Mouse (Mus musculus) limb, embryonic 13.5 days (tissue): ENCODE measurements at regions not wholly inside any gene's neighbourhood (a gene's known extent, or its start where the extent isn't known, plus 50 kb on each side); places are given as distances from the start of the nearest gene placed in this dataset.

Source experiments
- ATAC-seq: fragments of 200-750 bp; cut with Nextera tagmentation; 2 replicates; pipeline ENCODE4 v1.8.0; 2017; ENCODE audit warnings: low read depth, moderate number of reproducible peaks, moderate TSS enrichment; ENCODE audit not compliant: low FRiP score
- H3K27ac ChIP-seq: fragments of 300-500 bp; sonication (generic); 2 replicates; pipeline ENCODE4 v1.5.1; 2015; ENCODE audit warnings: inconsistent platforms, mild to moderate bottlenecking, moderate library complexity
- H3K27me3 ChIP-seq: fragments of 300-500 bp; sonication (generic); 2 replicates; pipeline ENCODE4 v1.6.1; 2015; ENCODE audit warnings: mild to moderate bottlenecking, inconsistent platforms
- H3K36me3 ChIP-seq: fragments of 300-500 bp; sonication (generic); 2 replicates; pipeline ENCODE4 v1.6.1; 2015; ENCODE audit warnings: inconsistent platforms, mild to moderate bottlenecking, moderate library complexity
- H3K4me1 ChIP-seq: fragments of 300-500 bp; sonication (generic); 2 replicates; pipeline ENCODE4 v1.6.1; 2015; ENCODE audit warnings: inconsistent platforms
- H3K4me2 ChIP-seq: fragments of 300-500 bp; sonication (generic); replicated peaks from 2 replicates; pipeline ENCODE4 v1.6.1; 2015; ENCODE audit warnings: inconsistent platforms, mild to moderate bottlenecking, moderate library complexity
- H3K4me3 ChIP-seq: fragments of 300-500 bp; sonication (generic); 2 replicates; pipeline ENCODE4 v1.5.1; 2015; ENCODE audit warnings: moderate library complexity, mild to moderate bottlenecking, inconsistent platforms
- H3K9ac ChIP-seq: fragments of 300-500 bp; sonication (generic); 2 replicates; pipeline ENCODE4 v1.6.1; 2015; ENCODE audit warnings: mild to moderate bottlenecking, inconsistent platforms
- H3K9me3 ChIP-seq: fragments of 300-500 bp; sonication (generic); 2 replicates; pipeline ENCODE4 v1.6.1; 2016; ENCODE audit warnings: inconsistent platforms
- WGBS: fragments of 180-500 bp; shearing (Covaris S2); methylation state at CpG from one replicate; pipeline ENCODE4 v1.1.7; 2015; 5-methylcytosine and 5-hydroxymethylcytosine counted together

DNA sequence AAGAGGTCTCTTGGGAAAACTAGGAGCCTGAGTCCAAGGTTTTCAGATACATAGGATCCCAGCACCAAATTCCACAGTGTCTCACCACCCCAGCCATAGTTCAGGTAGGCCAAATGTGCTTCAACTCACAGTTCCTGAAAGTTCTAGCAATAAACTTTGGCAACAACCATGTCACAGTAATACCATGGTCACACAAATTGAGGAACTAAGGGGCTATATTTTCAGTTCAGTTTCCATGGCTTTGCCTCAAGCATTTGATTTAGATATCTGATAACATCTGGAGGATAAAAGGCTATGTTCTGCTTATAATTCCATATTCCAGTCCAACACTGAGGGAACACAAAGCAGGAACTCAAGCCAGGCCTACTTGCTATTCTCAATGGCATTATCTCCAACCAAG lies 256.2 kb upstream of the Erbb4 start:
- Histone ChIP-seq H3K4me2 (no peak overlapping the region), H3K9me3 (peaks cover 6% of the 10 kb centered on the region; the same call in 1 of the 2 replicates), H3K27me3 (no peaks in the 10 kb centered on the region), H3K4me1 (no peaks in the 10 kb centered on the region), H3K36me3 (no peaks in the 10 kb centered on the region), H3K4me3 (no peak overlapping the region), H3K9ac (no peak overlapping the region), H3K27ac (no peak overlapping the region)
- no peak for ATAC-seq

GRCm38 (mm10) chr1:69357548-69357947 lies 249.7 kb upstream of the Erbb4 start:
- H3K4me2 ChIP-seq = no peak overlapping the region
- H3K9me3 ChIP-seq = no peaks in the 10 kb centered on the region
- WGBS = 72% methylated on average over 7 of the region's 7 CpGs
- no peak overlapping the region for H3K27ac ChIP-seq
- no peak overlapping the region for H3K4me3 ChIP-seq
- H3K36me3 ChIP-seq = no peaks in the 10 kb centered on the region
- no peaks in the 10 kb centered on the region for H3K27me3 ChIP-seq
- no peak overlapping the region for H3K9ac ChIP-seq
- ATAC-seq = no peak
- H3K4me1 ChIP-seq = no peaks in the 10 kb centered on the region

GRCm38 (mm10) chr1:69350417-69350816 lies 242.6 kb upstream of the Erbb4 start:
- Histone ChIP-seq H3K27me3 (no peaks in the 10 kb centered on the region), H3K4me3 (no peak overlapping the region), H3K9me3 (no peaks in the 10 kb centered on the region), H3K27ac (no peak overlapping the region), H3K4me1 (no peaks in the 10 kb centered on the region), H3K36me3 (no peaks in the 10 kb centered on the region), H3K9ac (no peak overlapping the region), H3K4me2 (no peak overlapping the region)
- ATAC-seq = no peak
- 93% methylated on average over 2 of the region's 2 CpGs for WGBS

DNA sequence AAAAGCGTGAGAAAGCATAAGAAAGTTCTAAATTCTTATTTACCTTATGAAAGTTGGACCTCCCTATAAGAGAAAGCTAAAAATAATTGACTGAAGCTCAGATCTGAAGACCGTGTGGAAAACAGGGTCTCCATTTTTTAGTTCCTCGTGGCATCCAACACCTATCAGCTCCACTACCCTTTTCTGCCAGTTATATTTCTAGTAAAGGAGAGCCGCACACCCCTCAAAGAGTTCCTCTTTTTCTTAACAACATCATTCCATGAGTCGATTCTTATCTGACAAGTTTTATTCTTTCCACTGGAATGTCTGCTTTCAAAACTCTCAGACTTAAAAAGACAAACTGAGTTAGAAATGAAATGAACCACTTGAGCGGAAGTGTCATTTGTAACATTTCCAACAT lies 242.0 kb upstream of the Erbb4 start:
- no peak for ATAC-seq
- Histone ChIP-seq H3K27ac (no peak overlapping the region), H3K4me2 (no peak overlapping the region), H3K36me3 (no peaks in the 10 kb centered on the region), H3K4me3 (no peak overlapping the region), H3K9me3 (no peaks in the 10 kb centered on the region), H3K4me1 (no peaks in the 10 kb centered on the region), H3K9ac (no peak overlapping the region), H3K27me3 (no peaks in the 10 kb centered on the region)
- 93% methylated on average over 6 of the region's 6 CpGs for WGBS

DNA sequence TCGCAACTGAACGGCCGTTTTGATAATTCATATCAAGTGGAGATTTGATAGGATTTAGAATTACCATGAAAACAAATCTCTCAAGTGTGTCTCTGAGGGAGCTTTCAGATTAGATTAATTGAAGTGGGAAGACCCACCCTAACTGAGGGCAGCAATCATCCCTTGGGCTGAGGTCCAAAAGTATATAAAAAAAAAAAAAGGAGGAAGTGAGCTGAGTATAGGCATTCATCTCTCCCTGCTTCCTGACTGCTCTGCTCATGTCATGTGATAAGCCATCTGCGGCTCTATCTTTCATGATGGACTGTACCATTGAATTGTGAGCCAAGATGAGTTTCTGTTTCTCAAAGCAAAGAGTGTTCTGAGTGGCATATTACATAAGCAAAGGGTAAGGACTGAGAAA lies 234.2 kb upstream of the Erbb4 start:
- no peak for ATAC-seq
- Histone ChIP-seq H3K27me3 (no peaks in the 10 kb centered on the region), H3K9me3 (no peaks in the 10 kb centered on the region), H3K27ac (no peak overlapping the region), H3K4me3 (no peak overlapping the region), H3K4me2 (no peak overlapping the region), H3K4me1 (no peaks in the 10 kb centered on the region), H3K36me3 (no peaks in the 10 kb centered on the region), H3K9ac (no peak overlapping the region)
- WGBS = 91% methylated on average over 4 of the region's 4 CpGs

GRCm38 (mm10) chr1:69340481-69340880 lies 232.6 kb upstream of the Erbb4 start:
- Histone ChIP-seq H3K4me3 (no peak overlapping the region), H3K4me1 (no peaks in the 10 kb centered on the region), H3K36me3 (no peaks in the 10 kb centered on the region), H3K9ac (no peak overlapping the region), H3K9me3 (no peaks in the 10 kb centered on the region), H3K4me2 (no peak overlapping the region), H3K27ac (no peak overlapping the region), H3K27me3 (no peaks in the 10 kb centered on the region)
- no peak for ATAC-seq
- 89% methylated on average over 4 of the region's 4 CpGs for WGBS

DNA sequence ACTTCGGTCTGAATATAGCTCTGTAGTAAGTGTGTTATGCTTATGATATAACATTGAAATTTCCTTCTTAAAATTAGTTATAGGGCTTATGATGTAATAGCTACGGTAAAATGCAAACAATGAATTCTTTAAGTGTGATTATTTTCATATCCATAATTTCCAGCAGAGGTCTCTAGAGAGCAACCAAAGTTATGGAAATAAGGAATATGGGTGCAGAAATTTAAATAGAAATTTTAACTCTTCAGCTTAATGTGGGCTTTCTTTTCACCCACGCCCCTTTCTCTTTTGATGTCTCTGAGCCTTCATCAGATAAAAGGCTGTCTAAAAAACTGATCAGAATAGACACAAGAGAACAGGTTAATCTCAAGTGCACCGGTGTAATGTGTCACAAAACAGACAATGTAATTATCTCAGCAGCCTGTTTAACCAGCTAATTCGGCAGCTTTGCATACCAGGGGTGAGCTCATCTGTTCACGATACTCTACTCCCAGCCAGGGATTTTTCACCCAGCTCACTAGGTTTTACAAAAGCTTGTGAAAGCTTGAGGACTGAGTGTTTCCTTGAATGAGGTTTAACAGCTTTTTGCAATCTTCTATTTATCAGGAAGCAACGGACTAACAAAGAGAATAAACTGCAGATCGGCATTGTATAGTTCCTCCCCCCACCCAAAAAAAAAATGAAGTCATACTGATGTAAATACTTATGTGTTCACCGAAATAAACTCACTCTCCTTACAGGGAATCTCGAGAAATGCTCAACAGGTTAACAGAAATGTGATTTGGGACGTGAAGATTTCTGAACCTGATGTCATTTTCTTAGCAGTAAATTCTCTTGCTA lies 223.8 kb upstream of the Erbb4 start:
- H3K9ac ChIP-seq = no peak overlapping the region
- no peak overlapping the region for H3K4me2 ChIP-seq
- H3K27ac ChIP-seq = no peak overlapping the region
- ATAC-seq = no peak
- H3K4me3 ChIP-seq = no peak overlapping the region
- H3K4me1 ChIP-seq = peaks cover 5% of the 10 kb centered on the region; the same call in 1 of the 2 replicates
- H3K36me3 ChIP-seq = no peaks in the 10 kb centered on the region
- H3K27me3 ChIP-seq = no peaks in the 10 kb centered on the region
- H3K9me3 ChIP-seq = no peaks in the 10 kb centered on the region
- 56% methylated on average over 11 of the region's 11 CpGs for WGBS

- Histone ChIP-seq H3K36me3 (no peaks in the 10 kb centered on the region), H3K27ac (no peak overlapping the region), H3K9me3 (no peaks in the 10 kb centered on the region), H3K9ac (no peak overlapping the region), H3K4me1 (peaks cover 5% of the 10 kb centered on the region; the same call in 1 of the 2 replicates), H3K4me2 (no peak overlapping the region), H3K27me3 (no peaks in the 10 kb centered on the region), H3K4me3 (no peak overlapping the region)
- 72% methylated on average over 3 of the region's 3 CpGs for WGBS
- no peak for ATAC-seq
Measured at GRCm38 (mm10) chr1:69329399-69329798, 221.5 kb upstream of the Erbb4 start.

- 82% methylated on average over 8 of the region's 8 CpGs for WGBS
- no peaks in the 10 kb centered on the region for H3K9me3 ChIP-seq
- H3K36me3 ChIP-seq = no peaks in the 10 kb centered on the region
- no peak overlapping the region for H3K4me2 ChIP-seq
- H3K27ac ChIP-seq = no peak overlapping the region
- H3K27me3 ChIP-seq = no peaks in the 10 kb centered on the region
- H3K4me3 ChIP-seq = no peak overlapping the region
- ATAC-seq = no peak
- H3K9ac ChIP-seq = no peak overlapping the region
- no peaks in the 10 kb centered on the region for H3K4me1 ChIP-seq
Measured at GRCm38 (mm10) chr1:69326711-69327110, 218.9 kb upstream of the Erbb4 start.

- no peaks in the 10 kb centered on the region for H3K27me3 ChIP-seq
- no peak overlapping the region for H3K4me2 ChIP-seq
- H3K27ac ChIP-seq = no peak overlapping the region
- 24% methylated on average over 3 of the region's 3 CpGs for WGBS
- peak; percentile 66; the same call in 1 of the 2 replicates for ATAC-seq
- H3K36me3 ChIP-seq = no peaks in the 10 kb centered on the region
- H3K9me3 ChIP-seq = no peaks in the 10 kb centered on the region
- no peak overlapping the region for H3K4me3 ChIP-seq
- no peaks in the 10 kb centered on the region; the same call in 1 of the 2 replicates for H3K4me1 ChIP-seq
- no peak overlapping the region for H3K9ac ChIP-seq
Measured at GRCm38 (mm10) chr1:69319526-69319925, 211.7 kb upstream of the Erbb4 start.

- H3K4me3 ChIP-seq = no peak overlapping the region
- 76% methylated on average over 3 of the region's 3 CpGs for WGBS
- H3K27me3 ChIP-seq = no peaks in the 10 kb centered on the region
- H3K4me2 ChIP-seq = no peak overlapping the region
- no peak overlapping the region for H3K27ac ChIP-seq
- H3K9me3 ChIP-seq = no peaks in the 10 kb centered on the region
- ATAC-seq = no peak
- H3K4me1 ChIP-seq = no peaks in the 10 kb centered on the region
- no peak overlapping the region for H3K9ac ChIP-seq
- H3K36me3 ChIP-seq = no peaks in the 10 kb centered on the region
Measured at GRCm38 (mm10) chr1:69296816-69297215, 189.0 kb upstream of the Erbb4 start.

DNA sequence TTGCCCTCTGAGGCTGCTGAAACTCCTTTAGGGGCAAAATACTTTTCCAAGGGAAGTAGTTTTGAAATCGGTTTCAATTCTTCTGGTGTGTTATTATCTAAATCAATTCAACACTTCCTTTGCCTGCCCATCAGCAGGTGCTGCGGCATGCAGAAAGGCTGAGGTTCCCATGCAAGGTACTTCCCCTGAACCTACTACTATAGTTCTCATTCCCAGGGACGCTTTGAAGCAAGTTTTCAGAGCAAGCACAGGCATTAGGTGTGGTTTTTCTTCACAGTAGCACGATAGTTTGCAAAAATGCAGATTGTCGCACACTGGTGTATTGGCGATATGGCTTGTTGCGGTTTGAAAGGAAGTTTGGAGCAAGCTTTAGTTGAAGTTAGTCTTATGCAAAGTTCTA lies 183.5 kb upstream of the Erbb4 start:
- ATAC-seq = no peak
- no peaks in the 10 kb centered on the region for H3K36me3 ChIP-seq
- no peak overlapping the region for H3K9ac ChIP-seq
- WGBS = 82% methylated on average over 7 of the region's 7 CpGs
- no peak overlapping the region for H3K4me2 ChIP-seq
- no peaks in the 10 kb centered on the region for H3K27me3 ChIP-seq
- H3K9me3 ChIP-seq = no peaks in the 10 kb centered on the region
- H3K4me1 ChIP-seq = no peaks in the 10 kb centered on the region
- no peak overlapping the region for H3K4me3 ChIP-seq
- no peak overlapping the region for H3K27ac ChIP-seq

DNA sequence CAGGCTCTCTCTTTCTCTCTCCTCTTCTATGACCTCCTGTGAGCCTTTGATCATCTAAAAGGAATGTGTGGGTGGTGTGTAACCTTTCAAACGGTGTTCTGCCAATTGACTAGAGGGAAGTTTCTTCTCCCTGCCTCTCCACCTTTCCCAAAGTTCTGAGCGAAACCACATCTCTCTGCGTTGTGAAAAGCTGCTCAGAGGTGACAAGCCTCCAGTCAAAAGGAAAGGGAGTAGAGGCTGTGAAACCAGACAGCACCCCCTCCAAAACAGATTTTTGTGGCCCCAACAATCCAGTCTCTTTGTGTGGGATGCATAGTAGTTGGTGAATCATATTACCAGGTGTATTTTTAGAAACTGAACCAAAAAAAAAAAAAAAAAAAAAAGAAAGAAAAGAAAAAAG lies 178.5 kb upstream of the Erbb4 start:
- no peak overlapping the region for H3K4me2 ChIP-seq

More for the DNA sequence above, 178.5 kb upstream of the Erbb4 start:
- no peaks in the 10 kb centered on the region for H3K36me3 ChIP-seq
- no peaks in the 10 kb centered on the region for H3K27me3 ChIP-seq
- H3K4me1 ChIP-seq = no peaks in the 10 kb centered on the region
- no peak overlapping the region for H3K27ac ChIP-seq
- WGBS = 12% methylated on average over 3 of the region's 3 CpGs
- H3K9me3 ChIP-seq = no peaks in the 10 kb centered on the region
- no peak overlapping the region for H3K4me3 ChIP-seq
- H3K9ac ChIP-seq = no peak overlapping the region
- ATAC-seq = no peak
